Comparison of ENCODE assay signal across 32 mouse cellular contexts in genomic region chr13:8965224-8965623, GRCm38 (mm10). TPM values are rescaled to one million over a fixed set of nuclear protein-coding genes. Genes with fewer than 3 reads are reported as not detected.
DNase-seq lines count a peak whose midpoint lies in the region; ATAC-seq and TF ChIP-seq lines count a peak whose summit lies in the region.
"Had no signal": no experiment of that assay in that cellular context is flagged by ENCODE, and none has a peak within 500 bp of the region (broad histone marks: within the 10 kb centered on the region; RNA-seq: fewer than 3 reads in every experiment).

No protein-coding gene starts in this region.

- H3K4me1 ChIP-seq in liver, embryonic 12.5 days = peaks cover 17% of the 10 kb centered on the region
- H3K4me1 ChIP-seq in liver, postnatal 0 days (ENCODE audit: insufficient read depth) = no peaks in the 10 kb centered on the region
- H3K4me1 ChIP-seq in midbrain, embryonic 16.5 days (ENCODE audit: control insufficient read depth, insufficient read depth, low read length) = no peaks in the 10 kb centered on the region
- H3K4me1 ChIP-seq: embryonic facial prominence, embryonic 12.5 days; embryonic facial prominence, embryonic 15.5 days; forebrain, embryonic 12.5 days; forebrain, embryonic 15.5 days; heart, embryonic 10.5 days; hindbrain, embryonic 12.5 days; hindbrain, embryonic 15.5 days had no signal

- no peak overlapping the region for H3K4me2 ChIP-seq in liver, embryonic 12.5 days
- H3K4me2 ChIP-seq in liver, postnatal 0 days (ENCODE audit: low read depth, low read length) = no peak overlapping the region
- no peak overlapping the region for H3K4me2 ChIP-seq in midbrain, embryonic 16.5 days (ENCODE audit: low read length)
- H3K4me2 ChIP-seq: embryonic facial prominence, embryonic 12.5 days; embryonic facial prominence, embryonic 15.5 days; forebrain, embryonic 12.5 days; forebrain, embryonic 15.5 days; heart, embryonic 13.5 days; hindbrain, embryonic 12.5 days; hindbrain, embryonic 15.5 days had no signal

- peaks cover 36% of the 10 kb centered on the region for H3K36me3 ChIP-seq in liver, embryonic 12.5 days
- peaks cover 12% of the 10 kb centered on the region for H3K36me3 ChIP-seq in liver, postnatal 0 days (replicated peaks; ENCODE audit: insufficient read depth, low read length)
- peaks cover 13% of the 10 kb centered on the region; the same call in 1 of the 2 replicates for H3K36me3 ChIP-seq in midbrain, embryonic 16.5 days (ENCODE audit: control insufficient read depth, insufficient read depth, low read length)

- no peak overlapping the region for H3K27ac ChIP-seq in liver, embryonic 12.5 days
- H3K27ac ChIP-seq in liver, postnatal 0 days (ENCODE audit: low read depth) = no peak overlapping the region
- no peak overlapping the region for H3K27ac ChIP-seq in midbrain, embryonic 16.5 days (ENCODE audit: low read length)
- H3K27ac ChIP-seq: embryonic facial prominence, embryonic 12.5 days; embryonic facial prominence, embryonic 15.5 days; forebrain, embryonic 12.5 days; forebrain, embryonic 15.5 days; heart, adult 2 months; heart, embryonic 10.5 days; heart, embryonic 13.5 days; hindbrain, embryonic 12.5 days; hindbrain, embryonic 15.5 days had no signal

- ATAC-seq in liver, embryonic 12.5 days = peak; percentile 79
- ATAC-seq in liver, postnatal 0 days = peak; percentile 81
- ATAC-seq in midbrain, embryonic 16.5 days = no peak
- ATAC-seq: forebrain, embryonic 15.5 days; Patski had no signal

- no peak overlapping the region for H3K9ac ChIP-seq in liver, embryonic 12.5 days
- H3K9ac ChIP-seq in liver, postnatal 0 days (replicated peaks) = no peak overlapping the region
- no peak overlapping the region for H3K9ac ChIP-seq in midbrain, embryonic 16.5 days (ENCODE audit: low read depth, low read length)
- H3K9ac ChIP-seq: embryonic facial prominence, embryonic 12.5 days; embryonic facial prominence, embryonic 15.5 days; forebrain, embryonic 12.5 days; forebrain, embryonic 15.5 days; heart, embryonic 13.5 days; hindbrain, embryonic 12.5 days; hindbrain, embryonic 15.5 days had no signal

- no peaks in the 10 kb centered on the region for H3K27me3 ChIP-seq in liver, embryonic 12.5 days (replicated peaks)
- H3K27me3 ChIP-seq in liver, postnatal 0 days (ENCODE audit: insufficient read depth, low read length) = no peaks in the 10 kb centered on the region
- H3K27me3 ChIP-seq in midbrain, embryonic 16.5 days (ENCODE audit: control insufficient read depth, insufficient read depth, low read depth, low read length) = no peaks in the 10 kb centered on the region
- H3K27me3 ChIP-seq: embryonic facial prominence, embryonic 12.5 days; embryonic facial prominence, embryonic 15.5 days; forebrain, embryonic 12.5 days; forebrain, embryonic 15.5 days; heart, embryonic 13.5 days; hindbrain, embryonic 12.5 days; hindbrain, embryonic 15.5 days; Patski had no signal

- DNase-seq in heart, adult 11 months = peak; percentile 50
- no peak for DNase-seq in heart, postnatal 4 days
- peak; percentile 48 for DNase-seq in c-Kit-positive CD71-positive TER-119-positive erythroid progenitor cells, embryonic 14.5 days (ENCODE audit: low spot score)
- DNase-seq in liver, postnatal 0 days = no peak
- DNase-seq in thymus, postnatal 25 days = no peak
- DNase-seq in left cerebral cortex, adult 9 months (ENCODE audit: low spot score in 2 of 2) = no peak
- DNase-seq: adrenal gland, postnatal 14 days; cerebellum, adult 18-20 months; cerebellum, adult 9-10 months; cerebellum, postnatal 14 days; gastrocnemius, postnatal 25 days; heart, adult 2 months; heart, postnatal 14 days had no signal

- no peak overlapping the region for H3K4me3 ChIP-seq in liver, embryonic 12.5 days
- H3K4me3 ChIP-seq in liver, postnatal 0 days (ENCODE audit: low read depth, low read length) = no peak overlapping the region
- no peak overlapping the region for H3K4me3 ChIP-seq in midbrain, embryonic 16.5 days (ENCODE audit: low read depth, low read length)
- H3K4me3 ChIP-seq: embryonic facial prominence, embryonic 12.5 days; embryonic facial prominence, embryonic 15.5 days; forebrain, embryonic 12.5 days; forebrain, embryonic 15.5 days; heart, adult 2 months; heart, embryonic 10.5 days; heart, embryonic 13.5 days; hindbrain, embryonic 12.5 days; hindbrain, embryonic 15.5 days had no signal

- no peaks in the 10 kb centered on the region for H3K9me3 ChIP-seq in liver, embryonic 12.5 days (replicated peaks)
- H3K9me3 ChIP-seq in liver, postnatal 0 days (ENCODE audit: low read length) = no peaks in the 10 kb centered on the region
- H3K9me3 ChIP-seq in midbrain, embryonic 16.5 days (replicated peaks; ENCODE audit: control insufficient read depth, low read length, poor library complexity, severe bottlenecking) = no peaks in the 10 kb centered on the region
- H3K9me3 ChIP-seq: embryonic facial prominence, embryonic 12.5 days; embryonic facial prominence, embryonic 15.5 days; forebrain, embryonic 12.5 days; forebrain, embryonic 15.5 days; heart, embryonic 10.5 days; hindbrain, embryonic 12.5 days; hindbrain, embryonic 15.5 days had no signal

- TF ChIP-seq EP300 in liver, postnatal 0 days (IDR thresholded peaks at IDR 0.05; ENCODE audit: low read depth) = peak; percentile 87

- 26% methylated on average over 5 of the region's 5 CpGs for WGBS in liver, embryonic 12.5 days (ENCODE audit: insufficient replicate concordance)
- WGBS in liver, postnatal 0 days (ENCODE audit: insufficient replicate concordance) = 50% methylated on average over 5 of the region's 5 CpGs
- 94% methylated on average over 5 of the region's 5 CpGs for WGBS in midbrain, embryonic 16.5 days

- no peak for TF ChIP-seq CTCF in liver, postnatal 0 days (IDR thresholded peaks at IDR 0.05; ENCODE audit: low read depth)

RNA-seq across cellular contexts. Expression of gene Idi2, which starts 12.6 kb away (rescaled TPM):
- total RNA-seq in heart, postnatal 4 days (2021) = not detected
- not detected in 2 replicates for polyA plus RNA-seq in liver, embryonic 12.5 days (2016; fragmentation: Nextera tagmentation; extraction: Ambion mirVana)
- not detected in 2 replicates for polyA plus RNA-seq in liver, postnatal 0 days (2015; fragmentation: Nextera tagmentation; extraction: Ambion mirVana)
- not detected in 2 replicates for polyA plus RNA-seq in midbrain, embryonic 16.5 days (2015; fragmentation: Nextera tagmentation; extraction: Ambion mirVana)
- total RNA-seq: adrenal gland, adult 18-20 months; adrenal gland, postnatal 14 days; adrenal gland, postnatal 4 days; common myeloid progenitor, adult 5-6 weeks; ES-E14; gastrocnemius, adult 8-10 months; gastrocnemius, postnatal 25 days; heart, adult 2 months; heart, postnatal 14 days; hematopoietic stem cell, adult 5-6 weeks had no signal
- polyA plus RNA-seq: forebrain, embryonic 12.5 days; forebrain, embryonic 15.5 days; gonadal fat pad, adult 2 months; heart, adult 2 months; heart, embryonic 10.5 days; heart, embryonic 13.5 days; hindbrain, embryonic 12.5 days; hindbrain, embryonic 15.5 days; Patski had no signal

RNA-seq across cellular contexts. Expression of gene Gm9745, which starts 17.2 kb away (rescaled TPM):
- not detected for total RNA-seq in heart, postnatal 4 days (2021)
- not detected in 2 replicates for polyA plus RNA-seq in liver, embryonic 12.5 days (2016; fragmentation: Nextera tagmentation; extraction: Ambion mirVana)
- not detected in 2 replicates for polyA plus RNA-seq in liver, postnatal 0 days (2015; fragmentation: Nextera tagmentation; extraction: Ambion mirVana)
- polyA plus RNA-seq in midbrain, embryonic 16.5 days (2015; fragmentation: Nextera tagmentation; extraction: Ambion mirVana) = not detected in 2 replicates
- total RNA-seq: adrenal gland, adult 18-20 months; adrenal gland, postnatal 14 days; adrenal gland, postnatal 4 days; common myeloid progenitor, adult 5-6 weeks; ES-E14; gastrocnemius, adult 8-10 months; gastrocnemius, postnatal 25 days; heart, adult 2 months; heart, postnatal 14 days; hematopoietic stem cell, adult 5-6 weeks had no signal
- polyA plus RNA-seq: embryonic facial prominence, embryonic 12.5 days; forebrain, embryonic 12.5 days; forebrain, embryonic 15.5 days; gonadal fat pad, adult 2 months; heart, adult 2 months; heart, embryonic 10.5 days; heart, embryonic 13.5 days; heart, embryonic 16.5 days; hindbrain, embryonic 12.5 days; hindbrain, embryonic 15.5 days; Patski had no signal

RNA-seq across cellular contexts. Expression of gene Gtpbp4, which starts 30.7 kb away (rescaled TPM):
- total RNA-seq in heart, postnatal 4 days (2021) = 10 to 100 TPM; 48.1 to 50.5 TPM
- polyA plus RNA-seq in liver, embryonic 12.5 days (2016; fragmentation: Nextera tagmentation; extraction: Ambion mirVana) = 65.7 and 70.3 TPM in 2 replicates
- 35.7 and 38.9 TPM in 2 replicates for polyA plus RNA-seq in liver, postnatal 0 days (2015; fragmentation: Nextera tagmentation; extraction: Ambion mirVana)
- 57.0 and 63.2 TPM in 2 replicates for polyA plus RNA-seq in midbrain, embryonic 16.5 days (2015; fragmentation: Nextera tagmentation; extraction: Ambion mirVana)

Comparison
In these comparisons a context has a peak if more than half of its experiments do, and no peak if none do; other contexts are left out.
1. DNase-seq: peak in heart, adult 11 months (single experiment) and c-Kit-positive CD71-positive TER-119-positive erythroid progenitor cells, embryonic 14.5 days (single experiment); none in heart, postnatal 4 days (single experiment), liver, postnatal 0 days (single experiment), thymus, postnatal 25 days (single experiment) and left cerebral cortex, adult 9 months (0 of 2).